Mouse (Mus musculus) myocyte (in vitro differentiated cells): ENCODE data around the gene D630045J12Rik.

Experiments
- CEBPB ChIP-seq: IDR thresholded peaks from 2 replicates; pipeline ENCODE4 v1.6.1; 2011; ENCODE audit warnings: mild to moderate bottlenecking, moderate library complexity; ENCODE audit not compliant: poor library complexity, insufficient read depth, severe bottlenecking
- MYOD1 ChIP-seq, 3 experiments: IDR thresholded peaks; one replicate each; pipeline ENCODE4 v1.6.1; 2011; ENCODE audit warnings: control low read depth in 2 of 3, low read depth in 2 of 3, mild to moderate bottlenecking in 2 of 3, moderate library complexity in 1 of 3; ENCODE audit not compliant: insufficient read length in 2 of 3, control insufficient read depth in 1 of 3
- POLR2A ChIP-seq: IDR thresholded peaks from one replicate; pipeline ENCODE4 v1.6.1; 2011; ENCODE audit warnings: low read depth, mild to moderate bottlenecking, control low read depth, moderate library complexity; ENCODE audit not compliant: insufficient read length
- TCF12 ChIP-seq: IDR thresholded peaks from one replicate; pipeline ENCODE4 v1.6.1; 2011; ENCODE audit warnings: mild to moderate bottlenecking, control low read depth; ENCODE audit not compliant: poor library complexity, insufficient read depth, severe bottlenecking

GRCm38 (mm10) chr6:38184791-38185190, 69.0 kb downstream of the D630045J12Rik start:
- TF ChIP-seq MYOD1 (IDR thresholded peaks at IDR 0.05; ENCODE audit: control insufficient read depth in 1 of 3, insufficient read length in 2 of 3, low read depth in 2 of 3), result no peak
- no peak for TF ChIP-seq CEBPB
- TF ChIP-seq POLR2A, result no peak
- no peak for TF ChIP-seq TCF12
